Mouse (Mus musculus) thymus, postnatal 0 days (tissue): ENCODE measurements at regions not wholly inside any gene's neighbourhood (a gene's known extent, or its start where the extent isn't known, plus 50 kb on each side); places are given as distances from the start of the nearest gene placed in this dataset.
A peak's percentile ranks its signal among the peaks of the same experiment; 100 is the strongest.

Experiments
- DNase-seq: peaks from one replicate; pipeline ENCODE4 v3.0.0-alpha.2; 2015; ENCODE audit warnings: low spot score

DNA sequence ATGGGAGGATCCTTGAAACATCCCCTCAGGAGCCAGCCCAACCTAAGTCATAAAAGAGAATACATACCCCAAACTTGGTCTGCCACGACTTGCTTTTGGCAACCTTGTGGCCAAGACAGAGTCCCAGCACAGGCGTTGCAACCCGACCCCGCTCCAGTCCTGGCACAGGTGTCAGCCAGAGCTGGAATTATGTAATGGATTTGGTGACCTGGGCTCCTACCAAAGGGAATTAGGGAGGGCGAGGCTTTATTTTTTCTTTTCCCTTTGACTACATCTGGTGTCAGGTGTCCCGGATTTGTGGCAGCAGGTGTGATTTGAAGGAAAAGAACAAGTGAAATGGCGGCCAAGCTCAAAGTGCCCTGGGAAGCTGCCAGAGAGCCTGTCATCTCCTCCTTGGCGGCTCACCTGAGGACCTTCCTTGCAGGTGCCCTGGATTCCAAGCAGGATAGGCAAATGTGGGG is 212.9 kb downstream of the Mef2c start:
- no peak for DNase-seq

DNA sequence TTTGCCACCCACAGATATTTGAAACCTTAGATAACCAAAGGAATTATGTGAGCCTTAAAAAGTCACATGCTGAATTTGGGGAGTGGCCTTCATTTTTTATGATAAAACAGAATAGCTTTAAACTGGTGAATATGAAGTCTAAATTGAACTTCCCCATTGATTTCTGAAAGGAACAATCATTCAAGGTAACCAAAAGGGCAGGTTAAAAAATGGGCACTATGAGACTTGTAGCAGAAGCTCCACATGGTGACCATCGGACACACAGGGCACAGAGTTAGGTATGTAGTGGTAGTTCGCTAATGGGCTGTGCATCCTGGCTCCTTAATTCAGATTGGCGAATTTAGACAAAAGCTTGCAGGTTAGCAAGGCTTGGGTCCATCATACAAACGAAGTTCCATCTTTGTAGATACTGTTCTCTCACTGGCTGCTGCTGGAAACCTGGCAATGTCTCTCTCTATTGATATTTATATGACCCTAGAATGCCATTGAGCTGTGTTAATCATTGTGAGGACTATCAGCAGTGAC is 213.9 kb downstream of the Mef2c start:
- DNase-seq, result no peak

DNA sequence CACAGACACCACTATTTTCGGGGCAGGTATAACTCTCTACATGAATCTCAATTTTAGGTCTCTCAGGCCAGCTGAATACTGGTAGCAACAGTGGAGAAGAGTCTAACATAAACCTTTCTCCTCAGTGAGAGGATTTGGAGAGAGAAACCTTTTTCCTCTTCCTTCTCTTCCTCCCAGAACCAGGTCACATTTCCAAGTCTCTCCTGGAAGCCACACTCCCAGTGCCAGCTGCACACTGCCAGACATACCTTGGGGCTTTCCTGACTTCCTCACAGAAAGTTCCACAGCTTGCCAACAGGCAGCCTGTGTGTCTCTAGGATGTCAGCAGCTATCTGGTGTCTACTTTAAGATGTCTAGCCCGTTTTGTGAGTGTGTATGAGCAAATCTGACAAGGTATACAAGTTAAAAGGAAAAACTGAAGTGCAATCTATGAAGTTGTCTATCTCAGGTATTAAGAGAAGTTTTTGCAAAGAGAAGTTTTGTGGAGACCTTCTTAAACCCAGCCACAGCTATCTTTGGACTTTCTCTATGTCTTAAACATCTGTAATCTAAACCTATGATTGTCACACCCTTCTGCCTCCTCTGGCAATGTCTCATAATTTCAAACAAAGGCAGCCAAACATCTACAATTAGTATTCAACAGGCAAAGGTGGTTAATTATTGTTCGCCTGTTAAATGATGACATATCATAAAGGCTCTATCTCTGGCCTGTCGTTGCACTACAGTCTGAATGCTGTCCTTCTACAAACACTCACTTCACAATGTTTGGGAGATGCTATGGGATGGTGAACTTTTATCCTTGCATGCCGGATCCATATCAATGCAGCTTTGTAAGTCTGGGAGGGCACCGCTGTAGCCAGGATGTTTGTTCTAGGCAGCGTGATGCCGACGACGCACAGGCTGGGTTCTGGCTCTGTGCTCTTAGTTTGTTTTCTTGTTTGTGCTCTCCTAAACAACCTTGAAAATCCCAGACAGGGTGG is 214.9 kb downstream of the Mef2c start:
- no peak for DNase-seq

DNA sequence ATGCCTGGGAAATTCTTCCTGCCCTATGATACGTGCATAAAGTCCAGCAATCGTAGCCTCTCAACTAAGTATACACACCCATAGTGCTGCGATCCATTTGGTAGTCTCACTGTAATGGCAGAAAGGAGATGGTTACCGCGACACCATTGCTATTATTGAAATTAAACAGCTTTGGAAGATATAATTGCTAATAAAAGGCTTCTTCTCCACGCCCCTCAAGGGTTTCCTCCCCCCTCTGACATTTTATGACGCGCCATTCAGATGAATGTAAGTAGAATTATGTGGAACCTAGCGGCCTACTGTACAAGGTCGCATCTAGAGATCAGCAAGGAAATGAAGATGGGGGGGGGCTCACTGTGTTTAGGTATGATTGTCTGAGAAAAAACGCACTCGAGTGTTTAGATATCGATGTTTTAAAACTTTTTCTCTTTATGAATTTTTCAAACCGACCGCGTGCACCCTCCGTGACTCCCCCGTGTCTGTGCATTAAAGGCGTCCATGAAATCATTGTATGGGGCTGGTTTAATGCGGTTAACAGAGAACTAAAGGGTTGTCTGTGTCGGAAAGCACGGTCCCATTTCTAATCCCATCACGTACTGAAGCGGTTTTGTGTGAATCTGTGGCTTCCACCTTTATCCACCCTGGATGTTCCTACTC is 215.9 kb downstream of the Mef2c start:
- no peak for DNase-seq

DNA sequence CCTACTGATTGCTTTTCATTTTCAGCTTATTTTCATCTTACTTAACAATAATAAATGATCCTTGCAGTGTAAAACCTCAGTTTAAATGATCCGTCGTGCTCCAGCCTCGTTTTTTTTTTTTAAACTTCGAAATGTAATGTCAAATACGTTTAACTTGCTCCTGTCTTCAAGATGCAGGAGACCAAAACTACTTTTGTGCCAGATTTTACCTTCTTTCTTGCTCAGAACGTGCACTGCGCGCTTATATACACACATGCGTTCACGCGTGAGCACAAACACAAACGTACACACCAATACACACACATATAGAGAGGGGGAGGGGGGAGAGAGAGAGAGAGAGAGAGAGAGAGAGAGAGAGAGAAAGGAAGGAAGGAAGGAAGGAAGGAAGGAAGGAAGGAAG is 216.5 kb downstream of the Mef2c start:
- DNase-seq, result no peak

DNA sequence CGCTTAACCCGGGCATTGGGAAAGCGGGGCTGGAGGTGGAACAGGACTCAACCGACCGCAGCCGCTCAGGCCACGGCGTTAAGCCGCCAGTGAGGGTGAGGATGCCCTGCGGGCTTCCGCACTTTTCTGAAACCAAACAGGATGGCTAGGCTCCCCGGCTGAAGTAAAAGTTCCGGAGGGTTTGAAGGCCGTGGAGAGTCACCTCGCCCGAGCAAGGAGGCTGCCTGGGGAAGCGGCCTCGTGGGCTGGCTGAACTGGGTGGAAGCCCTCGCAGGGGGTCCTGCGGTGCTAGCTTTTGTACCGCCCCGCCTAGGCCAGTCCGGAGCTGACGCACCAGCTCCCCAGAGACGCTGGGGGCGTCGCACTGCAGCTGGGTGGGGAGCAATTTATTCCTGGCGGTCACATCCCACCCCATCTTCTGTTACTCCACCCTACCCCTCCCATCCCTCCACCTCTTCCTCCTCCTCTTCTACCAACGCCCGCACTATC is 217.1 kb downstream of the Mef2c start:
- no peak for DNase-seq

DNA sequence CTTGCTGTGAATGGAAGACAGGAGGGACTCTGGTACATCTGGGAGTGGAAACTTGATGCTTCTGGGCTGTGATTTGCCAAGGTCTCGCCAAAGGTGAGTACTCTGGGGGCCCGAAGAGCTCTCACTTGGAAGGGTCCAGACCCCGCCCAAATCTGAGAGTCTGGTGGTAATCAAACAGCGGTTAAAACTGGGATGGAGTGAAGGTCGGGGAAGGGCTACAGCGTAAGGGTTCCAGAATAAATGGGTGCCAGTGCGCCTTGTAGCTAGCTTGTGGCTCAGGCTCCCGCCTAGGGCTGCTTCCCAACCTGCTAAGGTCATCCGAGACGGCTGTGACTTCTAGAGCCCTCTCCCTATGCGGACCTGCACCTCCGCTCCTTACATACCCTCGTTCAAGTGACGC is 217.7 kb downstream of the Mef2c start:
- DNase-seq, result no peak

DNA sequence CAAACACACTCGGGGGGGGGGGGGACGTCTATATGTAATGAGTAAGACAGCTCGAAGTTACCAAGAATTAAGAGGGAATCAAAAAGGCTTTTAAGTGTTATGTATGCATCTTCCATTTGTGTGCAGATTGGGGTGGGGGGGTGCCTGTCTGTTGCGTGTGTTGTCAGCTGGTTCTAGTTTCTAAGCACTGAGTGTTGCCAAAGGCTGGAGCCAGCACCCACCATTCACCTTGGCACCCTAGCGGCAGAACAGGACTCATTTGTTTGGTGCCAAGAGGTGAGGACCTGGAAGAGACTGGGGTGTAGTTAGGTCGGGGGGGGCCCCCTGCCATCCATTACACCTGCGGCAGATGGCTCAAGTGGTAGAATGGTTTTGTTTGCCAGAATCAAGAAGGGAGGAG is 218.4 kb downstream of the Mef2c start:
- DNase-seq, result no peak

DNA sequence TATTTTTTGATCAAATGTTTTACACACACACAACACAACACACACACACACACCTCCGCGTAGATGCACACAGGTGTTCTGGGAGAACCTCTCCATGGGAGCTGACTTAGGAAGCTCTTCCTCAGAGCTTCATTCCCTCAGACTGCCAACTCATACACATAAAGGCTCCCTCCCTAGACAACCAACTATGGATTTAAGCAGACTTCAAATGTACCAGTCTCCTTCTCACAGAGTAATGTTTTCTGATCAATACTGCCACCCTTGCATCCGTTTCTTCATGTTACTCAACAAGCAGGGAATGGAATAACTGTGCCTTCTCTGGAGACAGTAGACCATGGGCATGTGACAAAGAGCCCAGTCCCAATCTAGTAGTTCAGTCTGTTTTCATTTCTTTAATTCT is 219.0 kb downstream of the Mef2c start:
- no peak for DNase-seq

DNA sequence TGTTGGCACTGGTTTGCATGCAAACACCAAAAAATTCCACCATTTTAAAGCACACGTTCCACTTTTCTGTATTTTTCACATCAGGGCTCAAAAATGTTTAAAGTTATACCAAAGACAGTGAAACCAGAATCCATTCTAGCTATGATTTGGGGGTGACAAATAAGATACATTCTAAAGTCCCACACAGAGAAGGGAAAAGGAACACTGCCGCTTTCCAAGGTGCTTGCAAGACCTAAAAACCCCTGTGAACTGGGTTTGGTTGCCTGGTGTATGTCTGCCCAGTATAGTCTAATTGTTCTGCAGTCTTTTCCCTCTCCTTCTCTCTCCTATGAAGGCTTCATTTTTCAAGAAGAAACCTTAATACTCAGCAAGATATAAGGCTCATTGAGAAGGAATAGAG is 219.6 kb downstream of the Mef2c start:
- DNase-seq, result no peak

DNA sequence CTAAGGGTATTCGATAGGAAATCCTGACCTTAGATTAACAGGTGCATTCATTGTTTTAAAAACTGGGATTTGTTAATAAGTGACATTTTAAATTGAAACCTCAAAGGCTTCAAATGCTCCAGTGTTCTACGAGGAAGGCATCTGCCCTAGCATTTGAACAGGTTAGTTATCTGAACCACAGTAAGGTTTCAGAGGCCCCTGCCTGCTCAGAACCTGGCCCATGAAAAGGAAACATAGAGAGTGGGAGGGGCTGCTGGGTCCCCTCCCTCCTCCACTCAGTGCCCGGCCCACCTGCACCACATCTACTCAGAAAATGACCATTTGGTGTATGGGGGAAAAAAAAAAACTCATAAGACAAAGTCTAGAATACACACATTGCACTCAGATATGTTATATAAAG is 220.4 kb downstream of the Mef2c start:
- DNase-seq, result no peak

DNA sequence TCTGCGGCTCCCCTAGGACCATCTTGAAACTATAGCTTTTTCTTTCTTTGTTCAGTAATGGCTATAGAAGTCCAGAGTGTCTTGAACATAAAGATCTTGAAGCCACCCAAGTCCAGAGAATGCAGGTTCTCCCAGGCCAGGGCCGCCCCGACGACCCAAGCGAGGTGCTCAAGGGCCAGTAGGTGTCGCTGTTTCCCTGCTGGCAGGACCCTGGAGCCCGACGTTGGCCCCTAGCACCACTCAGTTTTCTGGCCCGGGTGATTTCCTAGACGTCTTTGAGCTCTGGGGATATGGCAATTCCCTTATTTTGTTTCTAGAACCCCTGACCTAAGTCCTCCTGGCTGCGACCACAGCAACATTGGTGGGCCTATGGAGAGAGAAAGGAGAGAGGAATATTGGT is 221.2 kb downstream of the Mef2c start:
- peak; percentile 56 for DNase-seq

DNA sequence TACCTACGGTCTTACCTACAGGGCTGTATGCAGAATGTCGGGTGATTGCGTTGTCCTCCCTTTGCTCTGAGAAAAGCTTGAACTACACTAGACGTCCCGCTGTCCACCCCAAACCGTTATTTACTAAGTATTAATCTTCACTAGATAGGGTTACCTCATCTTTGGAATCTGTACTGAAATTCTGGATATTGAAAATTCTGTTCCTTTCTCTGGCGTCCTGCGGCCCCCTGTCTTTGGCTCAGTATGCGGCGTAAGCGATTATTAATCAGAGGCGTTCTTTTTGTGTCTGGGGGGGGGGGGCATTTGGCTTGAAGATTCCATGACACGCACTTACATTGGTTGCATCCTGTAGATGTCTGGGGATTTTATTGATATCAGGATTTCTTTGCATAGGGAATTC is 222.0 kb downstream of the Mef2c start:
- DNase-seq, result no peak

DNA sequence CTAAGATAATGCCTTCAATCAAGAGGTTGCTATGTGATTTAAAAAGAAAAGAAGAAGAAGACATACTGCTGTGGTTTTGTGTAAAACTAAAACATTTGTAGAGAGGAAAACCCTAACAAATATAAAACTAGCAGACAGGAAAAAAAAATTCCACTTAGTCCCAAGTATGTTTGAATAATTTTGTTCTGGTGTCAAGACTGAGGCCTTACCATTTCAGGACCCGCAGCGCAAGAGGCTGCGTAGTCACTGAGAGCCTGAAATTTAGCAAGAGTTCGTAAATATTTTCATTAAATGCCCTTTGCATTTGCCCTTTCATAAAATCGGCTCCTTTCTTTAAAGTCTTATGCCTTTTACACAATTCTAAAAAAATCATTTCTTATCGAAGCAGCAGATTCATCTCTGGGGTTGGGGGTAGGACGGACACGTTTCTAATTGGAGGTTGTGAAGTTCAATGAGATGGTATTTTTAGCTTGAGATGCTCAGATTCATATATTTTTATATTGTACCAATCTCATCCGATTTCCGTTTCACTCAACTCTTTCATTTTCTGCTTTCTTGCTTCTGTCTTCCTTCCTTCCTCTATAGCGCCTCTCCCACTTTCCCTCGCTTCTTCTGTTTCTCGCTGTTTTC is 222.6 kb downstream of the Mef2c start:
- no peak for DNase-seq

DNA sequence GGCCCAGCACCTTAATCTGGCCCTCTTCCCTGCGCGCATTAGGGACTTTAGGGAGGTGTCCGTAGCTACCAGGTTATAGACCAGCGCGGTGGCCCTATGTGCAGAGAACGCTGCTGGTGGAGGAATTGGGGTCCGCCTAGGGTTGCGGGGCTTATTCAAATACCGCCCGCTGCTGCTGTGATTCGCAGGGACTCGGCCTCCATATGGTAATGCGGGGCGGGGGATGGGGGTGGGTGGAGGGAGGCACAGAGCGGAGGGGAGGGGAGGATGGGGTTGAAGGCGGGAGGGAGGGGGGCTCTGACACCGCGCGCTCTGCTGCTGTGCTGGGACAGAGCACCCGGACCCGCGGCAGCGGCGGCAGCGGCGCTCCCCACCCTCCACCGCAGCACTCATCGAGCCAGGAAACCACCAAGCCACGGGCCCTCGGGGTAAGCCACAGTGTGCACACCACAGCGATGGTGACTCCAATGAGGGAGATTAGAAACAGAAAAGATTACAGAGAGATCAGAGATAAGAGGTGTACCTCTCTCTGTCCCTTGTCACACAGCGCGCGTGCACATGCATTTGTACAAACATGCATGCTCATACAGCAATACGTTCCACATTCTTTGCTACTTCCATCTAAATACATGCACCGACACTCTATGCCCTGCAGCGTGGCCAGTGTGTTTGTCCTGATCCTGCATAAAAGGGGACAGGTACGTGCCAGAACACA is 223.4 kb downstream of the Mef2c start:
- DNase-seq, result no peak

DNA sequence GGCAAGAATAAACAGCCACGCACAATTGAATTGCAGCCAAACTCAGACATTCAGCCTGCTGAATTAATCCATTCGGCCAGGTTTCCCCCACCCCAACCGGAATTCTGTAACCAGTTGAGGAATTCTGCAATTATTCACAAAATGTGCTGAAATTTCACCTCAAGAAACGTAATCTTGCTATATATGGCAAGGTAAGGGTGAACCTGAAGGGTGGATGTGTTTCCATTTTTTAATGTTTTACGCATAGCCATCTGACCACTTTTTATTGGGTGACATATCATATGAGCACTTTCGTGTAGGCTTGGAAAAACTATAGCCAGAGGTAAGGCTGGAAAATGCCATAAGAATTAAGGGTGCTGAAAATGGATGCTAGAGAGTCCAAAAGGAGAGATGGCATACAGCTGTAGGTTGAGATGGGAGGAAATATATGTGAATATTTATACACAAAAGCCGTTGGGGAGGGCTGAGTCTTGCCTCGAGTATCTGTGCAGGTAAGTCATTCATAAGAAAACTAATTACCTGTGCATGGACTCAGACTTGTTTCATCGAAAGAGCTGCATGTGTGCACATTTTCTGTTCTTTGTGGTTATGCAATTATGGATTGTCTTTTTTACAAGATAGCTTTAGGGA is 224.0 kb downstream of the Mef2c start:
- no peak for DNase-seq

DNA sequence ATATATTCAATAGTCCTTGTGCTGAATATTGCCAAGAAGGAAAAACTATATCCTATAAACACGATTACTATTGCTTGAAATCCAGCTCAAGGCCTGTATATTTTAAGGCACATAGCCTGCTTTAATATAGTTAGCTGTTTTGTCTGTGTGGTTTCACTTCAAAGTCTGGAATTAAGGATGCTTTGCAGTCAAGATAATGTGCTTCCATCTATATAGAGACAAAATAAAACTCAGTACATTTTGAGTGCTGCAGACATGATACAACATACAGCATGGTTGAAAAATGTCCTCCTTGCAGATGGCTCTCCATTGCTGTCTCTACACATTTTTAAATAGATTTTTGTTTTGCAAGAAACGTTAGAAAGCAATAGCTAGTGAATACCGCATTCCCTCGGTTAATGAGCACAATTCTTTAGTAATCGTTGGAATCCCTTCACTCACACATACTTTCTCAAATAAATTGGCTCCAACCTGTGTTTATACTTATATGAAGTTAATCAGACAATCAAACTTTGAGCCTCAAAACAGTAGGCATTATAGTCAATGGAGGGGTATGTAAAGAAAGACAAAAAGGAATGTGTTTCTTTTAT is 224.7 kb downstream of the Mef2c start:
- DNase-seq, result no peak

DNA sequence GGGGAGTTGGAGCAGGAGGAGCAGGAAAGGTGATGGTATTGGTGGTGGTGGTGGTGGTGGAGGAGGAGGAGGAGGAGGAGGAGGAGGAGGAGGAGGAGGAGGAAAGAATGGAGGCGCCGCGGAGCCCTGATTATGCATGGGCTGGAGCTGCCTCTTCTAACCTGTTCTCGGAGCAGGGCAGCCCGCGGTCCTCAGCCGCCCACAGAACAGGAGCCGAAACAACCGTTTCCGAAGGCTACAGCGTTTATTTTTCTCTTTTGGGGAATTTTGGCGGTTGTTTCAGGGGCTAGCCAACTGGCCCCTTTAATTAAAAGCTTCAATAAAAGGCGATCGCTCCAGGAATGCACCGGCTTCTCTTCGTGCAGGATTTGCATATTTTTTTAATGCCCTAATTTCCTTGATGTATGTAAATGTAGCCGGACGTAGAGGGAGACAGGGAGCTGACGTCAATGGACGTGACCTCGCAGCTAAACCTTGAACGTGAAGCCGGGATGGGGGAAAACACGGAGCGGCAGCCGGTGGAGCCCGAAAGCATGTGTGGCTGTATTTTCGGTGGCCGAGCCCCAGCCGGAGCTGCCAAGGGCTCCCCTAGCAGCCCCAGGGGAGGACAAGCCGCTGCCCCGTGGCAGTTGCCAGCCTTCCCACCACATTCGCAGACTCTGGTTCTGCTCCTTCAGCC is 225.6 kb downstream of the Mef2c start:
- no peak for DNase-seq

DNA sequence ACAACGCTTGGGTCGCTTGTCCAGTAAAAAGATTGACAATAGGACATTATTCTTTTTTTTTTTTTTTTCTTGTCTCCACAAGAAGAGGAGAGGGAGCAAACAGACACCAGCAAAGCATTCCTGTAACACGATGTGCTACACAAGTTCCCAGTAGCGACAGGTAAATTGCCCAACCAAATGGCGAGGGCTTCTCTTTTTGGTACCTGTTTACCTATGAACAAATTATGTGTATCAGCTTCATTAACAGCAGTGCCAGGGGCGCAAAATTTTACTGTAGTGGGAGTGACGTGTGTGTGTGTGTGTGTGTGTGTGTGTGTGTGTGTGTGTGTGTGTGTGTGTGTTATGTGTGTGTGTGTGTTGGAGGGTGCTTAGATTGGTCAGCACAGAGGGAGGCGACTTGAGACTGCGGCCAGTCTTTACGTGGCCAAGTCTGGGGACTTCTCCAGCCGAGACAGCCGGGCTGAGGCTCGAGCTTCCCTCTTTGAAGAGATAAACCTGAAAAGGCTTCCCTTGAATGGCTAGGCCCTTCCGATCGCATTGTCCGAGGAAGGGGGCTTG is 226.4 kb downstream of the Mef2c start:
- DNase-seq, result no peak
